Mouse (Mus musculus) adrenal gland, postnatal 36 days (tissue): Measurements from ENCODE around the gene Gm17571. TPM values are rescaled to one million over a fixed set of nuclear protein-coding genes. Genes with fewer than 3 reads are reported as not detected.

ENCODE experiments used
- DNase-seq, 2 experiments: peaks; one replicate each; pipeline ENCODE4 v3.0.0; 2021; ENCODE audit warnings: mixed read lengths in 1 of 2
- long read RNA-seq, 2 experiments: library from polyadenylated mRNA; stranded (forward); transcript quantifications; one replicate each; pipeline ENCODE4 v2.0.0; 2021; ENCODE audit warnings: borderline sequencing depth in 2 of 2
- total RNA-seq, 2 experiments: library from RNA; stranded (reverse); gene quantifications; 2 replicates each; pipeline ENCODE4 v1.2.3; 2021

Gm17571 gene
- total RNA-seq, result not detected
- long read RNA-seq, experiment 1, result 0 reads
- long read RNA-seq, experiment 2, result 0 reads

DNA sequence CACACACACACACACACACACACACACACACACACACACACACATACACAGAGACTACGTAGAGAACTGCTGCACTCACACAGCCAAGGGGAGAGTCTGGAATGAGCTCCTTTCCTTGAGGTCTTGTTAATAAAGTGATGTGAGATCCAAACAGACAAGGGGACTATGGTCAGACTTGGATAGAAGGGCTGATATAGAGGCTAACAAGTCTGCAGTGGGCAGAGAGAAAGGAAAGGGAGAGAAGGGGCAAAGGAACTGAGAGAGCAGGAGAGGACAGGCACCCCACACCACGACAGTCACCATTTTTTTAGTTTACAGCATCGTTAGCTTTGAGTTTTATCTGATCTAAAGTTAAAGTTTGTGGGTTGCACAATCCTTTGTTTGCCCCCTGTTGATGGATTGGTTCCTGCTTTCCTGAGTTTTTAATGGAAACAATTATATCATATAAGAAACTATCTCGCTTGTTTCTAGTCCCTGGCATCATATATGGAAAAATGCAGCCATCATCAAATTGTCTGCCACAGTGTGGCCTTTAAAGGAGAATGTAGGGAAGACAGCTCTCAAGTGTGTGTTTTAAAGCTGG lies at the start of gene Gm17571:
Gm17571 (minus strand) TSS at position 51 of the 583 bp plus-strand sequence.
- no peak for DNase-seq

DNA sequence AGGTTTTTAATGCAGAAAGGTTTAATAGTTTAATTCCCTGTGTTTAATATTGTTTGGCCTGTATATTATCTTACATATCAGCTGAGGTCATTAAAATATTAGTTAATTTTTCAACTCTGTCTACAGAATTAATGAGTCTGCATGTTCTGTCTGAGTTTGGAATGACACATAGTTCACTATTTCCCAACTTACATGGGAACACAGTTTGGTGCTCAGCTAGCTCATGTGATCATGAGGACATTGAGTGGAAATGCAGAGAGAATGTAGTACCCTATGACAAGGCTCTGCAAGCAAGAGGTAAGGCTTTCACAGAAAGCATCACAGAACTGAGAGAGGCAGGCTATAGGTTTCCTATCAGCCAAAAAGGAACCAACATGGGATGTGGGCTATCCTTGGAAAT lies 49.0 kb upstream of the Gm17571 start:
- no peak for DNase-seq

DNA sequence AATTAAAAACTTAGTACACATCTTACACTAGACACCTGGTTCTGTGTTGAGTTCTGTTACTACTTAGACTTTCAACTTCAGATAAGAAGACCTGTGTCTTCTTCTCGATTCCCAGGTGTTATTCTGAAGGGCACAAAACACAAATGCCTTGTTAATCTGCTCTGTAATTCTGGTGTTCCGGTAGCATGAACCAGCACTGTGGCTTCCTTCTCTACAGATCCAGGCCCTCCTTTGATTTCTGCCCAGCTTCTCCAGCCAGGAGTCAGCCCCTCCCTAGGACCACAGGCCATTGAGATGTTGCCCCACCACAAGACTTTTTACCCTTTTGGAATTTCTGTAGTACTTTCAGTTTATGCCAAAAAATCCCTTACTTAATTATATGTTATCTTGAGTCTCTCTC lies 47.2 kb upstream of the Gm17571 start:
- DNase-seq, result no peak

DNA sequence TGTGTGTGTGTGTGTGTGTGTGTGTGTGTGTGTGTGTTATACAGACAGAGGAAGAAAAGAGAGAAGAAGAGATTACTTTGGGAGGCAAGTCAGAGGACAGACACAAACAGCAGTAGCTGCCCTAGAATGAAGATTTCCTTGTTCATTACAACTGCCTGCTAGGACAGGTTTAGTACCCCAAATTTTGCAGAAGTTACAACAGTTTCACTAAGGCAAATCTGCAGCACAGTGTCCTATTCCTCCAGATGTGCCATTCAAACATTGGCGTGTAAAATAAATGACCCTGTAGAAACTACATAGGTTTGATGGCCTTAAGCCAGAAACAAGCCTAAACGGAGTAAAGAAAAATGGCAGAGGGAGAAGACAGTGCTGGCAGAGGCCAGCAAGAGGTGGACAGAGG lies 46.3 kb upstream of the Gm17571 start:
- no peak for DNase-seq

DNA sequence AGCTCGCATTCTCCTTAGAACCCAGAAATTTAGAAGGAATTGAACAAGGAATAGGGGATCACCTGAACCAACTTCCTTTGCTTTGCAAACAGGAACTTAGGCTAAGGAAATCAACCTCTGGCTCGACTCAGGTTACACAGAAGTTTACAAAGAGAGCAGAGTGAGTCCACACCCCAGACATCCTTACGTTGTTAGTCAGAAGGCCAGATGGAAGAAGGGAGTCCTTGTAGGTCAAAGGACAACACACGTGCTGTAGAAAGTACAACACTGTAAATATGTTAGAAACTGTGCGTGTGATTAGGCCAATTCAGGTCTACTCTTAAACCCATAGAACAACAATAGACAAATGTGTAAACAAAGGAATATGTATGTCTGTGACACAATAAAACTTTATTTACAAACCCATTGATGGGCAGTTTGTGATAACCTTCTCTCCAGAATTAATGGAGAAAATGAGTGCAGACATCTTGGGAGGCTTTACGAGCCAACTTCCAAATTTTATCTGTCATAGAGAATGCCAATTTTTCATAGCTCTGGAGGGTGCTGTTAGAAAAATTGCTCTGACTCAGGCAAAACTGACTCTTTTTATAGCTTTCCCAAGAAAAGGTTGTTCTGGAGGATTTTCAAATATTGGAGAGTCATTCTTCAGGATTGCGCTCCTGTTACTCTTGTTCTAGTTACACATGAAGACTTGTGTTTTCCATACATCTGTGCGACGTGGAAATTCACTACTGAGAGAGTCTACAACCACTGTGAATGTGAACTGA lies 45.5 kb upstream of the Gm17571 start:
- DNase-seq, result no peak

DNA sequence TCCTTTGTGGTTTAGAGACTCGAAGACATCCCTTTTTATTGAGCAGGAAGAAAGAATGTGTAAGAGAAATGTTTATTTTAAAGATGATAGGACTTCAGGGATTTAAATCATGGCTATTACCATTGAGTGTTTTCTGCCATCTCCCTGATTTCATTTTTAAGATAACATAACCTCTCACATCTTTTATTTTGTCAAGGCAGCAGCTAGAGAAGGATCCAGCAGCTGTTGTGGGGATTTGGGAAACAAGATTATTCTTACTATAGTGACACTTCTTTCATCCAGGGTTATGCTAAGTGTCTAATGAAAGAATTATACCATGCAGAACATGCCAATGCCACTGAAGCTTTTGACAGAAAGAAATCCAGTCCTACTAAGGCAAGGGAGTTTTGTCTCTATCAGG lies 44.6 kb upstream of the Gm17571 start:
- no peak for DNase-seq

DNA sequence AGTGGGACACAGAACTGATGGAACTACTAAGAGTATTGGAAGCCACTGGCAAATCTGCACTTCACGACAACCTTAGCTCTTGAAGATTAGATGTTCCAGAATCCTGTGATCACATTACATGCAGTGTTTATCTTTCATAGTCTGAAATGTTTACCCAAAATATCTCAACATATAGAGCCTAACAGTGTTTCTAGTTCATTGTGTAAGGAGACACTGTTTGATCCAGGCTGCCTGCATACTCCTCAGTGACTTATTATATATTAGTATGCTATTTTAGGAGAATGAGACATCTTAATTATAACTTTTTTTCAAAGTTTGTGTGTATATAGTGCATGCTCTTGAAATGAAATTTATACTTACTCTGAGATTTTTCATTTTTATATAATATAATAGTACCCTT lies 39.4 kb upstream of the Gm17571 start:
- DNase-seq, result no peak

DNA sequence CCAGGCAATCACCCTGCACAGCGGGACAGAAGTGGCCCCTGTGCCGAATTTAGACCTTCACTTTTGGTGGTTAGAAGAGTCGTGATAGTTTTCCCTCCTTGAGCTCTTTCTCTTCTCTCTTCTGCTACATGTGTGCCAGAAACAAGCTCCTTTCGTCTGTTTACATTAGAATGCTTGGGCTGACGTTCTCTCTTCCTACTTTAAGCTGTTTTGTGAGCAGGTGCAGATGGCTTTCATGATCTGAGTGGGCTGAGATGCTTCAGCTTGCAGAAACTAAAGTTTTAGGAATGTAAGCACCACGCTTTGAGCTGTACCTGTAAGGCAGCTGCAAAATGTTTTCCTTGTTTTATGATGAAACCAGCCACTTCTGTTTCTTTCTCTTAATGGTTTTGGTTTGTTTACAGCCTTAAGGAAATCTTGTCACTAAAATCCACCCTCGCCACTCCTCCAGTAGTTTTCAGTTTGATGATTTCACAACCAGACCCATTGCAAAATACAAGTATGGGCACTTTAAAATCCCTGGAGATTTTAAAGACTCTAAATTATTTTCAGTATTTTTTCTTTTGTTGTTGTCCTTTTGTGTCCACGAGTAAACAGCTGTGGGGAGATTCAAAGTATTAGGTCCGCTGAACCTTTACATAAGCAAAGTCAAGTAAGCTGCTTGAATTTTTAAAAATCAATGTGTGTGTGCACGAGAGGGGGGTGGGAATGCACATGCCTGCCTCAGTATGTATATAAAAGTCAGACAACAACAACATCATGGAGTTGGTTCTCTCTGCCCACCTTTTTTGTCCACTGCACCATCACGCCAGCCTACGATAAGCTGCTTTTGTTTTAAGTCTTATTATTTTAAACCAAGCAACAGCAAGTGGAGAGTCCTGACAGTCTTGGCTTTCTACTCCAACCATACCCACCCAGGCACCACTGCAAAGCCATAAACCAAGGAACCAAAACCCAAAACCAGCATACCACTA lies 38.0 kb upstream of the Gm17571 start:
- no peak for DNase-seq

DNA sequence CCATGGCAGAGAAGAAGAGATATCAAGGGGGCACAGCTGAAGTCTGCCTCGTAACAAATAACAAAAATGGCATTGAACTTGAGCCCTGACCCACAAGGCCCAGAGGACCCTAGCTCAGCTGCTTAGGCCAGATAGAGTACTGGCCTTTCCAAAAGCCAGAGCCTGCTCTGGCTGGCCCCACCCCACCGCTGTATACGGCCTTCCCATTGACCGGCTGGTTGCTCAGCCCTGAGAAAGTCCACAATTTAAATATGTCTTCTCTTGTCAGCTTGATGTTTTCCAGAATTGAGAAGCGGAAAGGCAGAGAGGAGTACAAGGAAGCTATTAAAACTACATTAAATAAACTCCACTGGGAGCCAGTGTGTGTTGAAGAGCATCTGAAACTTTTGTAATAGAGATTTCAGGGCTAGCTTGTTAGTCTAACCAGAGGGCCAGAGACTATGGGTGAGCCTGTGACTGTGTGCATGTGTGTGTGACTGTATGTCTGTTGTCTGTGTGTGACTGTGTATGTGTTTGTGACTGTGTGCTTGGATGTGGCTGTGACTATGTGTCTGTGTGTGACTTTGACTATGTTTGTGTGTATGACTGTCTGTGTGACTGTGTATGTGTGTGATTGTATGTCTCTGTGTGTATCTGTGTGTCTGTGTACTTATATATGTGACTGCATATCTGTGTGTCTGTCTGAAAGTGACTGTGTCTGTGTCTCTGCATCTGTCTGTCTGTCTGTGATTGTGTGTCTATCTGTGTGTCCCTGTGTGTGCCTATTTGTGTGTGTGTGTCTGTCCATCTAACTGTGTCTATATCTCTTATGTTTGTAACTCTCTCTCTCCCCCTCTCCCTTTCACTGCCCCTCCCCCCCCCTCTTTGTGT lies 36.9 kb upstream of the Gm17571 start:
- DNase-seq, result no peak

DNA sequence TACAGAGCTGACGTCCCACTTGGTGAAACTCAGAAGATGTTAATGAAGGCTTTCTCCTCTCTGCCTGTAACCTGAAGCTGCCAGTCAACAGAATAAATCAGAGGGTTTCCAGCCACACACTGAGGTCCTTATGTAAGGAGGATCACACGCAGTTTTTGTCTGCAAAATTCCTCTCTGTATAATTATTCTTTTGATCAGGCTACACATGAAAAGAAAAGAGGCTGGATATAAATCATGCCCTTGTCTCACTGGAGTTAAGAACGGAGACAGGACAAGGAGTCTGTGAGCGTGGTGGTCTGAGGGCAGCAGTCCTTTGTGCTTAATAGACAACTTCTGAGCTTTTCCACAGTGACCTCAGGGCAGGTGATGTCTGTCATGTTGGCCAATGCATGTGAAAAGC lies 32.7 kb upstream of the Gm17571 start:
- no peak for DNase-seq

DNA sequence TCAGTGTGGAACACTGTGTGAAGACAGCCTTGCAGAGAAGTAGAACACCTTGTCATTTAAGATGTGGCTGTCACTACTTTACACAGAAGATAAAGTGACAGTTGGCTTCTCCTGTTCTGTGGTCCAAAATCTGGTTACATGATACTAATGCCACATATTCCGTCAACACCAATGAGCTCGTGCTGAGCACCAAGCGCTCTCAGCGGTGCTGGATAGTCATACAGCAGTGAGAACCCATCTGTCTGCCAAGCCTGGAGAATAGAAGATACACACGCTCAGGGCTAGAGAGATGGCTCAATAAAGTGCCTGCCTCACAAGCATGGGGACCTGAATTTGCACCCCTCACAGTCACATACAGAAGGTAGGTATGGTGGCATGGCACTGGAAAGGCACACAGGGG lies 28.4 kb upstream of the Gm17571 start:
- no peak for DNase-seq

DNA sequence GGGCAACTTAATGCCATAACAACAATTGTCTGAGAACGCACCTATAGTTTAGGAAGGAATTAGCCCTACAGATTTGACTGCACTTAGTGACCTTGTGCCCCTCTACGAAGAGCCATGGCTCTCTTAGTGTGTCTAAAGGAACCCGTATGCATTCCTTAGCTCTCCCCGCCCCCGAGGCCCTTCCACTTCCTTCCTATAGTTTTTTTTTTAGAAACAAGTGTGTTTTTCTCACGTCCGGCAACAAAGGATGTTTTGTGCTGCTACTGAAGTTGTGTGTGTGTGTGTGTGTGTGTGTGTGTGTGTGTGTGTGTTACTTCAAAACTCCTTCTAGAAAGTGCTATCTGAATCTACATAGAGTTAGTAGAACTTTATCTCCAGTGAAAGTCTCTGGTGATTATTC lies 23.5 kb upstream of the Gm17571 start:
- DNase-seq, result peak in 1 of 2 experiments; percentile 53

DNA sequence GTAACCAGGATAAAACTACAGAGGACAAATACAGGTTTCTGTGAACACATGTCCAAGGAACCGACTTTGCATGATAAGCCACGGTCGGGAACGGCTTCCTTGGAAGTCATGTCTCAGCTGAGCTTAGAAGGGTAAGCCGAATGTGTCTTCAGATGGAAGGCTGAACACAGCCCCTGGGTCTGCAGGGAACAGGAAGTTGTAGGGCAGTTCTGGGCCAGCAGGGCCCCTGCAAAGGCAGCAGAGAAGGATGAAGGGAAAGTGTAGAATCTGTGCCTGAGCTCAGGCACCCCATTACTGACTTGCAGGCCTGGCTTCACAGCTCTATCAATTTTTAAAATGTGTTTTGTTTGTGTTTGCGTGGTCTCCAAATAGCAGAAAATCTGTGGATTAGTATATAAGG lies 22.2 kb upstream of the Gm17571 start:
- DNase-seq, result no peak

DNA sequence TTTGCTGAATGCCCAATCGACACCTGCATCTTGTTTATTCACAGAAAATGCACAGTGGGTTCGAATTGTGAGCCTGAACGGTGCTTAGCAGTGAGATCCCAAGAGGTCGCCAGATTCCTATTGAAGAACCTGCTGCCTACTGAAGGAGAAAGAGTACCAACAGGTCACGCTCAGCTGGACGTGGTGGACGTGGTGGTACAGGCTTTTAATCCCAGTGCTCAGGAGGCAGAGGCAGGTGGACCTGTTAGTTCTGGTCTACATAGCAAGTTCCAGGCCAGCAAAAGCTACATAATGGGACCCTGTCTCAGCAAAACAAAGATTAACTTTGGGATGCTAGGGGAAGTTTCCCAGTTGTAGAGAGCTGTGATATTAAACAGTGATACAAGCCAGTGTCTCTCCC lies 21.2 kb upstream of the Gm17571 start:
- DNase-seq, result no peak

DNA sequence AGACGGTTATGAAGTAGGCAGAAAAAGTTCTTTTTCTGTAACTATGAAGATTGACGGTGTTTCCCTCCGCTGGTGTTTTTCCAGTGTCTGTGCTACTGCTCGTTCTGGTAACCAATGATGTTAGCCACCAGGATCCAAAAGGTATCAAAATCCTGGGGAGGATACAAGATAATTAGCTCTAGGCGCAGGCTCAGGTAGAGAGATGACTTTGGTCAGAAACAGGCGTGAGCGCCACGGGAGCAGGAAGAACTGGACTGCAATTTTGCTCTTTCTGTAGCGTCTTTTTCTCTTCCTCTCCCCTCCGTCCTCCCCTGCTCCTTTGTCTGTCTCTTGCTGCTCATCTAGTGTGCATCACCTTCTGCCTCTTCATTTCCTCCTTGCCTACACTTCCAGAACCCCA lies 20.3 kb upstream of the Gm17571 start:
- no peak for DNase-seq

DNA sequence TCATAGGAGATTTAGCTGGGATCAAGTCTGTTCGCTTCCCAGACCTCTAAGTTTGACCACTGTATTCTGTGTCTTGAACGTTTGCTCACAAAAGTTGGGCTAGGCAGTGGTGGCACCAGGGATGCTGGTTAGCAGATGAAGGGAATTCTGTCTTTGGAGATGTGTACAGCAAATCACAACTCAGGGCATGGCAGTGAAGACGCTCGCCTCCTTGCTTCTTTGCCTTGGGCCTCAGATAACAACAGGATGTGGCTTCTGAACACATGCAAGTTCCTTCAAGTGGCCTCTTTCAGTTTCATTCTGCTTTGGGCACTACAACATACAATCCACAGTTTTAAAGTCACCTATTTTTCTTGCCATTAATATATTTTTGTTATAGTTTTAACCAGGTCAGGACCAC lies 19.8 kb upstream of the Gm17571 start:
- no peak for DNase-seq

DNA sequence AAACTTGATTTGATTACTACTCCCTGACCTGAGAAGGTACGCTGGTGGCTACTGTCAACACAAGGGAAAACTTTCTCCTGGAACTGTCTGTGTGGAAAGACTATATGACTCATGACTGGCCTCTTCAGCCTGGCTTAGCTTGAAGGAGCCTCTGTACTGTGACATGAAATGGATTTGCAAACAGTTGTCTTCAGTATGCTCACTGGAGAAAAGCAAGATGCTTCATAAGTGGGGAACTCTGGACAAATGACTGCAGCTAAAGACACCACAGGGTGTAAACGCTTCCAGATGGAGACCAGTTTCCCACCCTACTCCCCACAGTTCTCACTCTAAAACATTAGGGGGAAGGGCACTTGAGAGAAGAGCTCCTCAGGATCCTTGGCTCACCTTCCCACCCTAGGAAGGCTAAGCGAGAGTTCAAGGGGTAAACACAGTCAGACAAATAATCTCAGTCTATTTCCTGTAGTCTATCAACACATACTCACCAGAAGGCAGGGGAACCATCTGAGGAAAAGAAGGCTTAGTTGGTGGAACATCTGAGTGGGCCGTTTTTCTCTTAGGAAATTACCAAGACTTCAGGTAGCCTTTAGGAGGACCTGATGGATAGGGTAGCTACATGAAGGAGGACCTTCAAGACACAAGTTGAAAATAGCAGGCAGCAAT lies 18.9 kb upstream of the Gm17571 start:
- DNase-seq, result no peak

DNA sequence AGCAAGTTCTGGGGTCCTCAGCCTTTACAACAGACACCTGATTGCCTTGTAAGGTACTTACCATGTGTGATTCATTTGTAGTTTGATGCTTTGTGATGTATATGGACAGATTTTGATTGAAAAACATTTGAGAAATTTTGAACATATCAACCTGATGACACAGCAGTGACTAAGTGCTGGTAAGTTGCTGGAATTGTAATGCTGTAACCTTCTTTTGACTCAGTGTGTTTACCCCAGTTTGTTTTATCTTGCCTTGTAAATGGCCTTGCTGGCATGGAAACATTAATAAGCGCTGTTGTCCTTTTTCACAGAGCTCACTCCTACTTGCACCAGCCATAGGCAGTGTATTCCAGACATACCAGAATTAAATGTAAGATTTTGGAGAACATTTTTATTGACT lies 14.4 kb upstream of the Gm17571 start:
- peak in 1 of 2 experiments; percentile 18 for DNase-seq

DNA sequence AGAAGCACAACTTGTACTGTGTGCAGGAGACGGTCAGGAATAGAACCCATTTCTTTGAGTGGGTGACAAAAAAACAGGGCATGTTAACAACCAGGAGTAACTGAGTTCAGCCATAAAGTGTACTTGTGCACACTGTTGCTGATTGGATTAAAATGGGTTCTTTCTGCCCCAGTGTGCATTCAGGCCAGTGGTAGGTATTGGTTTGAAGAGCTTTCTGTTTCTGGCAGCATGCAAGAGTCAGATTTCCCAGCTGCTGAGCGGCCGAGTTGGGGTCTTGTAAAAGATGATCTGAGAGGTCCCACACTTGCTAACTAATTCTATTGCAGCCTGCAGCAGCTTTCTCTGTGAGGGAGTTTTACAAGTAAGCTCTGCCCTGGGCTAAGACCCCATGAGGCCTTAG lies 13.5 kb upstream of the Gm17571 start:
- no peak for DNase-seq

DNA sequence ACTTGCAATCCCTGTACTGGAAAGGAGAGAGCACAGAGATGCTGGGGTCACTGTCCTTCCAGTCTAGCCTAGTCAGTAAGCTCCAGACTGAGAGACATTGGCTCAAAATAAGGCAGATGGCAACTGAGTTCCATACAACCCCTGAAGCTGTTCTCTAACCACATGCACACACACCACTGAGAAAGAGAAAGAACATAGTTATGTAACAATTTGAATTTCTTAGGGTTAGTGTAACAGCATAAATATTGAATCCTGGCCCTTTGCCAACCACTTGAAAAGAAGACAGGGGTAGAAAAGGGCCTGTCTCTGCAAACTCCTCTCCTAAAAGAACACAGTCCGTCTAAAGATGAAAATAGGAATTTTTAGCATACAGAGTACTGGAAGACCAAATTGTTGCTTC lies 12.8 kb upstream of the Gm17571 start:
- DNase-seq, result no peak

DNA sequence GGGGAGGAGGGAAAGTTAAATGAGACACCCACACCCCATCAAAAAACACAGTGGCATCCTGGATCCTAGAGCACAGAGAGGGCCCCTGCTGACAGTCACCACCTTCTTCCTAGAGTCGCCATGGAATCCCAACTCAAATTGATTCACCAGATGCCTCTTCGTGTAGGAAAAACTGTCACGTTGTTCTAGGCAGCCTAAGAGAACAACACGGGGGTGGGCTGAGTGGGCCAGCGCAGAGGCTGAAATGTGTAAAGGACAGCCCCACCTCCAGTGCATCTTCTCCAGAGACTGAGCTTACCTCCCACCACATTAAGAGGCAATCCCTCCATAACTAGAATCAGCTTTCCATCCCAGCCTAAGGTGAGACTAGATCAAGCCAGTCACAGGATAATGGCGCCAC lies 11.2 kb upstream of the Gm17571 start:
- no peak for DNase-seq
